Mouse (Mus musculus): ENCODE data around the gene Arl13b. TPM values are rescaled to one million over a fixed set of nuclear protein-coding genes. Genes with fewer than 3 reads are reported as not detected.
A peak's percentile ranks its signal among the peaks of the same experiment; 100 is the strongest.

The Arl13b gene
- total and polyA plus RNA-seq, 3 experiments: 9.3 to 14.5 (median 10.9) TPM

DNA sequence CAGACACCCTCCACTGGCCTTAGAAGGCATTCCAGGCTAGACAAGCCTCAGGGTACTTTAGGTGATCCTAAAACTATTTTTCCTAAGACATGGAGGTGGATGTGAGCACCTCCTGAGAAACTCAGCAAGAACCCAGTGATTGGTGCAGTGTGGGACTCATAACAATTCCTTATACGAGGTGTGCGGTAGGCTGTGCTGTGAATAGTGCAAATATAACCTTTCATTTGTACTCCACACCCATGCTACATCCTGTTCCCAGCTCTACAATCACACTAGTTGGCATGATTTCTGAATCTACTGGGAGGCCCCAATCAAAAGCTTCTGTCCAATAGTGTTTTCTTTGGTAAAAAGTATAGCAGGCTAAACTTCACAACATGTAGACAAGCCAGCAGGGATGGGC is 14.8 kb downstream of the Arl13b start:
- no peaks in the 10 kb centered on the region for H3K9me3 ChIP-seq (replicated peaks; ENCODE audit: low read length)
- H3K27me3 ChIP-seq (replicated peaks): no peaks in the 10 kb centered on the region
- H3K9ac ChIP-seq (ENCODE audit: insufficient read depth, low read depth): no peak overlapping the region
- no peak overlapping the region for H3K27ac ChIP-seq (ENCODE audit: insufficient read depth, low read depth)
- no peak overlapping the region for H3K4me3 ChIP-seq (replicated peaks in 1 of 3; ENCODE audit: low read depth in 2 of 3, low read length in 2 of 3, poor library complexity in 1 of 3)
- H3K4me2 ChIP-seq (ENCODE audit: insufficient read depth, low read depth, poor library complexity, severe bottlenecking): peak overlapping the region; percentile 0; the same call in 1 of the 2 replicates
- peaks cover 10 to 34% of the 10 kb centered on the region in 2 experiments for H3K4me1 ChIP-seq (ENCODE audit: control insufficient read depth in 1 of 2, insufficient read depth in 2 of 2)
- TF ChIP-seq NRF1 (IDR thresholded peaks at IDR 0.05; ENCODE audit: low read depth, low read length) (no peak), GABPA (IDR thresholded peaks at IDR 0.05; ENCODE audit: insufficient replicate concordance, low read depth, low read length) (no peak), JUND (conservative IDR thresholded peaks at IDR 0.05; ENCODE audit: low read depth, low read length) (no peak), MEF2A (IDR thresholded peaks at IDR 0.05; ENCODE audit: borderline replicate concordance, low read depth, low read length) (no peak), EP300 (IDR thresholded peaks at IDR 0.05; ENCODE audit: low read length) (no peak), JUN (IDR thresholded peaks at IDR 0.05; ENCODE audit: insufficient read depth, low read depth, low read length) (no peak), POLR2AphosphoS2 (IDR thresholded peaks at IDR 0.05; ENCODE audit: low read depth, low read length) (no peak), MAZ (IDR thresholded peaks at IDR 0.05; ENCODE audit: low read depth, low read length) (no peak), CHD1 (IDR thresholded peaks at IDR 0.05; ENCODE audit: low read depth, low read length) (no peak), POLR2A (IDR thresholded peaks at IDR 0.05; ENCODE audit: low read depth, low read length) (no peak), CTCF (conservative IDR thresholded peaks at IDR 0.05 in 1 of 2, IDR thresholded peaks at IDR 0.05 in 1 of 2; ENCODE audit: low read depth in 2 of 2, low read length in 2 of 2) (no peak), MYC (IDR thresholded peaks at IDR 0.05; ENCODE audit: low read depth, low read length) (no peak), ELF1 (IDR thresholded peaks at IDR 0.05; ENCODE audit: low read depth, low read length) (no peak), RCOR1 (conservative IDR thresholded peaks at IDR 0.05; ENCODE audit: low read depth, low read length) (no peak), MXI1 (IDR thresholded peaks at IDR 0.05; ENCODE audit: low read depth, low read length) (no peak), TBP (conservative IDR thresholded peaks at IDR 0.05; ENCODE audit: low read depth, low read length) (no peak), USF1 (IDR thresholded peaks at IDR 0.05; ENCODE audit: low read depth, low read length) (no peak), SMC3 (IDR thresholded peaks at IDR 0.05; ENCODE audit: low read depth, low read length) (no peak), NELFE (IDR thresholded peaks at IDR 0.05; ENCODE audit: low read depth, low read length) (no peak)
- dilution Hi-C loops (cut with MboI; ENCODE audit: extremely low pct_ligation_motif_present, extremely low pct_unique_long_range_greater_than_20kb, low sequenced_read_pairs): no loop called here
- no peak for DNase-seq (ENCODE audit: extremely low read depth)
- in situ Hi-C loops (cut with MboI; ENCODE audit: low pct_ligation_motif_present, low pct_unique_long_range_greater_than_20kb, low sequenced_read_pairs): loop anchor here (25.0 kb wide), 1 partner anchor 320 kb away; no protein-coding TSS in a partner anchor
- H3K36me3 ChIP-seq (replicated peaks in 1 of 2; ENCODE audit: control insufficient read depth in 1 of 2, insufficient read depth in 1 of 2, low read length in 1 of 2): peaks cover 3% of the 10 kb centered on the region in 2 experiments
- no peaks in the 10 kb centered on the region for H3K79me2 ChIP-seq (replicated peaks; ENCODE audit: control insufficient read depth, extremely low read depth, insufficient read depth, poor library complexity, severe bottlenecking)

DNA sequence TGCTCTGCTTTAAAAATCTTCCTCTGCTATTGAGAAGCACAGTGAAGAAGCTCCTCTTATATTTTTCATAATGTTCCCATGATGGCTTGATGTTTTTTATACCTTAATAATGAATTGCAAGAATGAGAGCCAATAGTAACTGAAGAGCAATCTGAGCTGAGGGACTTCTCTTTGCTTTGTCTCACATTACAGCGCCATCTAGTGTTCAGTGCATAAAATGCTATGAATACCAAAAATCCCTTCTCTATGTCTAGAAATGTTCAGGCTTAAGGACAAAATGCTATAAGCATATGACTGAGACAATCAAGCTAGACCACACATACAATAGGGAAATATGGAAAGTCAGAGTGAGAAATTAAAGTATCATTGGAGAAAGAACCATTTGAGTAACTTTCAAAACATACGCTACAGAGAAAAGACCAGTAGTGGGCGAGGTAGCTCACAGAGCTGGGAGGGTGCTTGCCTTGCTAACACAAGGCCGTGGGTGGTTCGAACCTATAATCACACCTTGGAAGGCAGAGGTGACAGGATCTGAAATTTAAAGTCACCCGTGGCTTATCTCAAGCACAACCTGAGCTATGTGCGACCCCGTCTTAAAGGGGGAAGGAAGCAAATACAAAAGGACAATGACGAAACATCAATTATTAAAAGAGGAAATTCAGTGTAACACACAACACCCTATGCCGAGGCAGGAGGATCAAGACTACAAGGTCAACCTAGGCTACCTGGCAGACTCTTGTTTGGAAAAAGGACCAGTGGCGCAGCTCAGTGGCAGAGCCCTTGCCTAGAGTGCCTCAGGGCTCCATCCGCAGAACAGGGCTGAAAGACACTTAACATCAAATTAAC is 20.5 kb downstream of the Arl13b start:
- no peak overlapping the region for H3K4me2 ChIP-seq (ENCODE audit: insufficient read depth, low read depth, poor library complexity, severe bottlenecking)
- H3K4me3 ChIP-seq (replicated peaks in 1 of 3; ENCODE audit: low read depth in 2 of 3, low read length in 2 of 3, poor library complexity in 1 of 3): no peak overlapping the region
- TF ChIP-seq UBTF (IDR thresholded peaks at IDR 0.05; ENCODE audit: low read depth, low read length) (no peak), MAX (IDR thresholded peaks at IDR 0.05; ENCODE audit: low read length) (no peak), SMC3 (IDR thresholded peaks at IDR 0.05; ENCODE audit: low read depth, low read length) (peak; percentile 66), CTCF (conservative IDR thresholded peaks at IDR 0.05 in 1 of 2, IDR thresholded peaks at IDR 0.05 in 1 of 2; ENCODE audit: low read depth in 2 of 2, low read length in 2 of 2) (peak; percentile 87 to 88), RAD21 (IDR thresholded peaks at IDR 0.05; ENCODE audit: low read depth, low read length) (peak; percentile 85)
- H3K4me1 ChIP-seq (ENCODE audit: control insufficient read depth in 1 of 2, insufficient read depth in 2 of 2): peaks cover 0 to 3% of the 10 kb centered on the region in 2 experiments; a peak in 1 of 4 replicates
- no peak overlapping the region for H3K27ac ChIP-seq (ENCODE audit: insufficient read depth, low read depth)
- dilution Hi-C loops (cut with MboI; ENCODE audit: extremely low pct_ligation_motif_present, extremely low pct_unique_long_range_greater_than_20kb, low sequenced_read_pairs): no loop called here
- no peaks in the 10 kb centered on the region for H3K27me3 ChIP-seq (replicated peaks)
- H3K79me2 ChIP-seq (replicated peaks; ENCODE audit: control insufficient read depth, extremely low read depth, insufficient read depth, poor library complexity, severe bottlenecking): no peaks in the 10 kb centered on the region
- H3K36me3 ChIP-seq (replicated peaks in 1 of 2; ENCODE audit: control insufficient read depth in 1 of 2, insufficient read depth in 1 of 2, low read length in 1 of 2): peaks cover 3 to 18% of the 10 kb centered on the region in 2 experiments
- peak; percentile 69 for DNase-seq (ENCODE audit: extremely low read depth)
- no peak overlapping the region for H3K9ac ChIP-seq (ENCODE audit: insufficient read depth, low read depth)
- no peaks in the 10 kb centered on the region for H3K9me3 ChIP-seq (replicated peaks; ENCODE audit: low read length)
- in situ Hi-C loops (cut with MboI; ENCODE audit: low pct_ligation_motif_present, low pct_unique_long_range_greater_than_20kb, low sequenced_read_pairs): loop anchor here (25.0 kb wide), 1 partner anchor 314 kb away; no protein-coding TSS in a partner anchor

Measured in CH12.LX (cell line).